Mouse (Mus musculus): ENCODE data around the gene Akirin2.

The Akirin2 gene

GRCm38 (mm10) chr4:34603123-34603522 lies 52.4 kb downstream of the Akirin2 start:
- DNase-seq = no peak

- DNase-seq = no peak
Measured at GRCm38 (mm10) chr4:34606658-34607057, 55.9 kb downstream of the Akirin2 start.

GRCm38 (mm10) chr4:34613571-34614145 lies 62.9 kb downstream of the Akirin2 start:
- peak; percentile 64 for DNase-seq

GRCm38 (mm10) chr4:34614630-34615094 lies 63.9 kb downstream of the Akirin2 start, which contains the start of the genes Orc3 and Rars2:
TSS of gene Orc3 (minus strand) at chr4:34614944.
TSS of gene Rars2 (plus strand) at chr4:34614957.
- DNase-seq = peak; percentile 95

- peak; percentile 29 for DNase-seq
Measured at GRCm38 (mm10) chr4:34615303-34615702, 64.6 kb downstream of the Akirin2 start.

- peak; percentile 57 for DNase-seq
Measured at GRCm38 (mm10) chr4:34616146-34616545, 65.4 kb downstream of the Akirin2 start.

Data from kidney, adult 9 months (tissue).